Mouse (Mus musculus) midbrain, embryonic 10.5 days (tissue): Measurements from ENCODE around the gene Rad51b. TPM values are rescaled to one million over a fixed set of nuclear protein-coding genes. Genes with fewer than 3 reads are reported as not detected.

Experiments
- DNase-seq: peaks from one replicate; pipeline ENCODE4 v3.0.0-alpha.2; 2017; ENCODE audit warnings: low spot score
- H3K27ac ChIP-seq: fragments of 300-500 bp; sonication (generic); replicated peaks from 2 replicates; pipeline ENCODE4 v1.5.1; 2016; ENCODE audit warnings: mild to moderate bottlenecking
- H3K27me3 ChIP-seq: fragments of 300-500 bp; sonication (generic); 2 replicates; pipeline ENCODE4 v1.6.1; 2016; ENCODE audit warnings: low read depth, mild to moderate bottlenecking; ENCODE audit not compliant: poor library complexity, severe bottlenecking
- H3K36me3 ChIP-seq: fragments of 300-500 bp; sonication (generic); 2 replicates; pipeline ENCODE4 v1.6.1; 2016; ENCODE audit warnings: mild to moderate bottlenecking, moderate library complexity
- H3K4me1 ChIP-seq: fragments of 300-500 bp; sonication (generic); 2 replicates; pipeline ENCODE4 v1.6.1; 2016
- H3K4me3 ChIP-seq: fragments of 300-500 bp; sonication (generic); 2 replicates; pipeline ENCODE4 v1.5.1; 2016; ENCODE audit warnings: mild to moderate bottlenecking, moderate library complexity
- H3K9me3 ChIP-seq: fragments of 300-500 bp; sonication (generic); replicated peaks from 2 replicates; pipeline ENCODE4 v1.6.1; 2016; ENCODE audit warnings: mild to moderate bottlenecking
- WGBS: fragments of 180-500 bp; shearing (Covaris S2); methylation state at CpG from one replicate; pipeline ENCODE4 v1.1.7; 2016; 5-methylcytosine and 5-hydroxymethylcytosine counted together
- polyA plus RNA-seq: library from polyadenylated mRNA; unstranded; fragments of >200 nt; fragmentation: Nextera tagmentation; extraction: Ambion mirVana; gene quantifications from 2 replicates; pipeline ENCODE4 v1.2.1, GENCODE M21; 2016

Gene Rad51b
- polyA plus RNA-seq, 1 experiment from 2014 or later: 7.8 TPM

DNA sequence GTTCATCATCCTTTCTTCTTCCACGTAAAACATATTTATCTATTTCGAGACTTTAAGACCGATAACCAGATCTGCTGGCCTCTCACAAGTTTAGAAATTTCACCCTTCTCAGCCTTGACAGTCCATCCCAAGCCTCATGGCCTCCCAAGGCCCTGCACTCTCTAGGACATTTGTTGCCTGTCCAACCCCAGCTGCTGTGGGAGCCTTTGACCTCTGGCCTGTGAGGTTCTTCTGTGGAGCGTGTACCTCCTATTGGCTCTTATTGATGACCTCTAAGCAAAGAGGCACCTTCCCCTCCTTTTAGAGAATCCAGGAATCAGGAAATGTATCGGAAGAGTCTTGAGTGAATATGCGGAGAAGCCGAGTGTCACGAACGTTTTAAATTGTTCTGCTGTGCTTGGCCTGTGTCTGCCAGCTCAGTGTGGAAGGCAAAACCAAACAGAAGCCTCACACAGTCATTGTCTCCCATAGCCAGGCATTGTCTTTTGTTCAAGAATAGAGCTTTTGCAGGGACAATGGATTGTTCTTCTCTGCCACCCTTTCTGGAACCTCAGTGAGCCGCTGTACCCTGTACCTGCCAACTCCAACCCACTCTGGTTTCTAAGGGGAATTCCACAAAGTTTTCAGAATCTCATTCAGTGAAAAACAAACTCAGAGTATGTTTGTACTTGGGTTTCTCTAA is 215.3 kb downstream of the Rad51b start:
- H3K36me3 ChIP-seq: no peaks in the 10 kb centered on the region
- peak overlapping the region; percentile 78 for H3K27ac ChIP-seq
- no peak overlapping the region for H3K4me3 ChIP-seq
- 69% methylated on average over 10 of the region's 10 CpGs for WGBS
- no peak for DNase-seq
- H3K27me3 ChIP-seq: no peaks in the 10 kb centered on the region
- peaks cover 24% of the 10 kb centered on the region for H3K4me1 ChIP-seq
- H3K9me3 ChIP-seq: no peaks in the 10 kb centered on the region

- Histone ChIP-seq H3K4me1 (peaks cover 18% of the 10 kb centered on the region), H3K36me3 (no peaks in the 10 kb centered on the region), H3K27me3 (no peaks in the 10 kb centered on the region), H3K27ac (no peak overlapping the region), H3K9me3 (no peaks in the 10 kb centered on the region), H3K4me3 (no peak overlapping the region)
- DNase-seq: no peak
- 90% methylated on average over 5 of the region's 5 CpGs for WGBS
Measured at GRCm38 (mm10) chr12:79512982-79513681, 216.1 kb downstream of the Rad51b start.

DNA sequence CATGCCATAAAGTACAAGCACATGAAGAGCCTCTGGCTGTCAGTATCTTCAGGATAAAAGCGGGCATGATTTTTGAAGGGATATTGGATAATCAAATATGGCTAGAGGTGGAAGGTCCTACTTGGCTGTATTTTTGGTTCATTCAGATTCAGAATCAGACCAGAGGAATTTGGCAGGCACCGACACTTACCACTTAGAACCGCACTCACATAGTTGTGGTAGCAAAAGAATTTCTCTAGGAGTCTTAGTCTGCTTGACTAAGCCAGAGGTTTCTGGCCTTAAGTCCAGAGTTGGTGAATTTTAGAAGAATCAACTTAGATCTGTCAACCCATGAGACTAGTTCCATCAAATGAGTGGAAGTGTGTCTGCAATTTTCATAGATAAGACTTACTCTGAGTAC is 217.6 kb downstream of the Rad51b start:
- Histone ChIP-seq H3K9me3 (no peaks in the 10 kb centered on the region), H3K27me3 (no peaks in the 10 kb centered on the region), H3K4me1 (peaks cover 18% of the 10 kb centered on the region), H3K27ac (no peak overlapping the region), H3K36me3 (no peaks in the 10 kb centered on the region), H3K4me3 (no peak overlapping the region)
- 93% methylated on average over 3 of the region's 3 CpGs for WGBS
- no peak for DNase-seq

GRCm38 (mm10) chr12:79522374-79522773 is 225.3 kb downstream of the Rad51b start:
- Histone ChIP-seq H3K36me3 (no peaks in the 10 kb centered on the region), H3K27me3 (peaks cover 4% of the 10 kb centered on the region; the same call in 1 of the 2 replicates), H3K9me3 (no peaks in the 10 kb centered on the region), H3K4me3 (no peak overlapping the region), H3K27ac (0 out of 2 replicates have a peak overlapping the region, but pooled peaks have one; percentile 9), H3K4me1 (peaks cover 13% of the 10 kb centered on the region)
- 35% methylated on average over 1 of the region's 1 CpGs for WGBS
- DNase-seq: no peak

DNA sequence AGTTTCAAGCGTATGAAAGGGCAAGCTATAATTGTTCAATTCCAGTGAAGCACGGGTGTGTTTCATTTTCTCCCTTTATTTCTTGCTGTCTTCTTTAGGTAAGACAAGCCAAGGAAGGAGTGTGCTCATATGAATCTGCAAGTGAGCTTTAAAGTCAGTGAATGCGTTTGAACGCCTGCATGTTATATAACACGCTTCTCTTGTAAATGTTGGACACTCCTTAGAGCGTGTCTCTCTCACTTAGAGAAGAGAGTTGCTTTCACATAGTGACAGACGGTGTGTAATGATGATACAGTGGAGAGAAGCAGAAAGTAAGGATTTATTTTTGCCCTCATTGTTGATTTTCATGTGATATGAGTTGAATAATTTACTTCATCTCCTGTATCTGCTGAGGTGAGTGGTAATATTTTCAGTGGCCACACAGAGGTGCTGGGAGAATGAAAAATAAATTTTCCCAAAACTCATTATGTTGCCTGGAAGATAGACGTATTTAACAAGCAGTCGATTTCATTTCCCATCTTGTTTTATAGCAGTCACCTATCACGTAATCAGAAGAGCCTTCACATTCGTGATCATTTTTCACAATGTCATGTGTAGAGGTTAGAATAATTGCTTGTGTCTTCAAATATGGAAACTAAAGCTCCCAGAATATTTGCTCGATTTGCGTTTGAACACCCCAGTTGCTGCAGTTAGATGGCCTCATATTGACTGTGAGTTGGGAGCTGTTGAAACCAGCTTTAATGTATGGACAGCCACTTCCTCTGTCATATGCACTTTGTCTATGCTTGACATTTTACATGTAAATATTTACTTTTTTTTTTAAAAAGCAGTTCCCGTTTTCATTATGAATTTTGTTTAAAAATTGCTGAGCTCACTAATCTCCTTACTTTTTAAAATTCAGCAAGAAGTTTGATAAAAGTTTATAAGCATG is 228.1 kb downstream of the Rad51b start:
- peaks cover 5% of the 10 kb centered on the region; the same call in 1 of the 2 replicates for H3K27me3 ChIP-seq
- H3K4me3 ChIP-seq: no peak overlapping the region
- peaks cover 18% of the 10 kb centered on the region for H3K4me1 ChIP-seq
- no peak overlapping the region for H3K27ac ChIP-seq
- peaks cover 5% of the 10 kb centered on the region; the same call in 1 of the 2 replicates for H3K36me3 ChIP-seq
- H3K9me3 ChIP-seq: peaks cover 7% of the 10 kb centered on the region; the same call in 1 of the 2 replicates
- no peak for DNase-seq
- WGBS: 91% methylated on average over 14 of the region's 14 CpGs

- WGBS: 70% methylated on average over 8 of the region's 8 CpGs
- peaks cover 24% of the 10 kb centered on the region for H3K4me1 ChIP-seq
- peaks cover 7% of the 10 kb centered on the region; the same call in 1 of the 2 replicates for H3K9me3 ChIP-seq
- no peak overlapping the region for H3K4me3 ChIP-seq
- DNase-seq: no peak
- H3K27ac ChIP-seq: no peak overlapping the region
- H3K36me3 ChIP-seq: peaks cover 5% of the 10 kb centered on the region; the same call in 1 of the 2 replicates
- peaks cover 5% of the 10 kb centered on the region; the same call in 1 of the 2 replicates for H3K27me3 ChIP-seq
Measured at GRCm38 (mm10) chr12:79525872-79526271, 228.8 kb downstream of the Rad51b start.

DNA sequence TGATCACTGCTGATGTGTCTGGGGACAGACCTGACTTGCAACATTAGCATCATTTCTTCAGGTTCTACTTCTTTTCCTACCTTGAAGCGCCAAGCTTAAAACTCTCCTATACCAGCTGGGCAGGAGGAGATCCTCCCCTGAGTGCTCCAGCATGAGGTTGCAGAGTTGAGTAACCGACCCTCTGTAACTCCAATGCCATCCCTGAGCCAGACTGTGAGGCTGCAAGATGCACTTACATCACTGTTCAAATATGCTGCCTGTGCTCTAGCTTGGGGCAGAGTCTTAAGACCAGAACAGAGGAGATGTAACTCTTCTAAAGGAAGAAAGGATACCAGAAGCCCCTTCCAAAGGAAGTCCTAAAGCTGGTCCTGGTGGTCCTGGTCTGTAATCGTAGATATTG is 230.1 kb downstream of the Rad51b start:
- Histone ChIP-seq H3K36me3 (peaks cover 5% of the 10 kb centered on the region; the same call in 1 of the 2 replicates), H3K4me3 (no peak overlapping the region), H3K27me3 (peaks cover 5% of the 10 kb centered on the region; the same call in 1 of the 2 replicates), H3K27ac (no peak overlapping the region), H3K4me1 (peaks cover 34% of the 10 kb centered on the region), H3K9me3 (peaks cover 7% of the 10 kb centered on the region; the same call in 1 of the 2 replicates)
- DNase-seq: no peak
- WGBS: 88% methylated on average over 3 of the region's 3 CpGs

GRCm38 (mm10) chr12:79530275-79530902 is 233.3 kb downstream of the Rad51b start:
- Histone ChIP-seq H3K27me3 (peaks cover 5% of the 10 kb centered on the region; the same call in 1 of the 2 replicates), H3K9me3 (peaks cover 7% of the 10 kb centered on the region; the same call in 1 of the 2 replicates), H3K36me3 (peaks cover 5% of the 10 kb centered on the region; the same call in 1 of the 2 replicates), H3K4me3 (no peak overlapping the region), H3K4me1 (peaks cover 37% of the 10 kb centered on the region), H3K27ac (peak overlapping the region; percentile 67)
- 71% methylated on average over 10 of the region's 10 CpGs for WGBS
- no peak for DNase-seq

DNA sequence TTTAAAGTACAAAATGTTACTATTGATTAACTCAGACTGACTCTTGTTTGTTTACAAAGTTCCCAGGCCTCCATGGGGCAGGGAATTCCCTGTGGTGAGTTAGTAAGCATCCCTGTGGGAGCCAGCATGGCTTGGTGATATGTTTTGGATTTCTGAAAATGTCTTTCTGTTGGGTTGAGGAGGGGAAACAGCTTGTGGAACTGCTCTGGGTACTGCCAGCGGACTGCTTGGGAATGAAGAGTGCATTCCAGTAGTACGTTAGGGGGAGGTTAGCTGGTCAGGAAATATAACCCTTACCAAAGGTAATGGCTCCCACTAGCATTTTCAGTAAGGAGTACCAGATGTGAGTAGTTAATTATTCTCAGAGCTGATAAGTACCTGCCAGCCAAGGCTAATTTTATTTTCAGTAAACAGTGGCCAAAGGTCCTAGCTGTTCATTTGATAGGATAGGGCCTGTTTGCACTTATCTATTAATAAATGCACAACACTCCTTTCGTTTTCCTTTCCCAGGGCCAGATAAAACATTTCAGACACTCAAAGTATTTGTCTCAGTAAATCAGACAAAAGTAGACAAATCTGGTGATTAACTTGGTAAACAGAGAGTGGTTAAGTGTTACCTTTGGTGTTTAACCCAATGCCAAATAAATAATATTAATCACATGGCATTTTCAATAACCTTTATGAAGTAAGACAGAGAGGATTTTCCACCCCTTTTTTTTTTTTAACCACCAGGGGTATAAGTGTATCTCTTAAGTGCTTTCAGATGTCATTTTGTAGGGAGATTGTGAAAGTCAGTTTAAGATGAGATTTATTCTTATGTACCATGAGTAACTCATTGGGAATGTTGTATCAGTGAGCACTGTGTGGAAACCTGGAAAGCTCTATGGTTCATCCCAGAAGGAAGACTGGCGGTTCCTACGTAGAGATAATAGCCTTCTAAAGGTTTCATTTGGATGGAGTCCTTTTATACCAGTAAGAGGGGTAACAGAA is 235.0 kb downstream of the Rad51b start:
- Histone ChIP-seq H3K4me3 (no peak overlapping the region), H3K36me3 (peaks cover 5% of the 10 kb centered on the region; the same call in 1 of the 2 replicates), H3K27me3 (peaks cover 4% of the 10 kb centered on the region; the same call in 1 of the 2 replicates), H3K4me1 (peaks cover 41% of the 10 kb centered on the region), H3K27ac (peak overlapping the region; percentile 49; the same call in 1 of the 2 replicates), H3K9me3 (peaks cover 7% of the 10 kb centered on the region; the same call in 1 of the 2 replicates)
- 75% methylated on average over 5 of the region's 5 CpGs for WGBS
- DNase-seq: no peak

- WGBS: 100% methylated on average over 1 of the region's 1 CpGs
- H3K4me3 ChIP-seq: no peak overlapping the region
- no peaks in the 10 kb centered on the region for H3K27me3 ChIP-seq
- peaks cover 41% of the 10 kb centered on the region for H3K4me1 ChIP-seq
- H3K9me3 ChIP-seq: peaks cover under 1% of the 10 kb centered on the region; the same call in 1 of the 2 replicates
- no peaks in the 10 kb centered on the region for H3K36me3 ChIP-seq
- H3K27ac ChIP-seq: peak overlapping the region; percentile 71; the same call in 1 of the 2 replicates
- DNase-seq: no peak
Measured at GRCm38 (mm10) chr12:79534778-79535177, 237.7 kb downstream of the Rad51b start.
